ENCODE assay signal across 2 mouse cellular contexts in genomic region chr7:19785874-19786458, GRCm38 (mm10).
A peak's percentile ranks its signal among the peaks of the same experiment; 100 is the strongest.
TF ChIP-seq lines count a peak whose summit lies in the region.

No protein-coding gene starts in this region.

TF ChIP-seq in CH12.LX, 34 proteins besides CTCF, POLR2A, EP300 and RAD21:
- TF ChIP-seq ZNF384 (IDR thresholded peaks at IDR 0.05; ENCODE audit: low read depth, low read length) = no peak
- no peak for TF ChIP-seq MYC (IDR thresholded peaks at IDR 0.05; ENCODE audit: low read depth, low read length)
- TF ChIP-seq HCFC1 (IDR thresholded peaks at IDR 0.05; ENCODE audit: low read depth, low read length) = no peak
- TF ChIP-seq USF2 (conservative IDR thresholded peaks at IDR 0.05; ENCODE audit: low read depth, low read length) = no peak
- TF ChIP-seq BHLHE40 (IDR thresholded peaks at IDR 0.05; ENCODE audit: low read depth, low read length) = no peak
- no peak for TF ChIP-seq KAT2A (IDR thresholded peaks at IDR 0.05; ENCODE audit: insufficient replicate concordance, low read length)
- TF ChIP-seq ELF1 (IDR thresholded peaks at IDR 0.05; ENCODE audit: low read depth, low read length) = no peak
- no peak for TF ChIP-seq SMC3 (IDR thresholded peaks at IDR 0.05; ENCODE audit: low read depth, low read length)
- no peak for TF ChIP-seq MXI1 (IDR thresholded peaks at IDR 0.05; ENCODE audit: low read depth, low read length)
- TF ChIP-seq SIN3A (IDR thresholded peaks at IDR 0.05; ENCODE audit: low read length) = no peak
- no peak for TF ChIP-seq USF1 (IDR thresholded peaks at IDR 0.05; ENCODE audit: low read depth, low read length)
- TF ChIP-seq MAX (IDR thresholded peaks at IDR 0.05; ENCODE audit: low read length) = no peak
- TF ChIP-seq ZMIZ1 (IDR thresholded peaks at IDR 0.05; ENCODE audit: low read depth, low read length) = no peak
- TF ChIP-seq NRF1 (IDR thresholded peaks at IDR 0.05; ENCODE audit: low read depth, low read length) = no peak

TF ChIP-seq in myocyte, 11 proteins besides CTCF, POLR2A, EP300 and RAD21:
- TF ChIP-seq SRF (IDR thresholded peaks at IDR 0.05; ENCODE audit: control insufficient read depth, insufficient read length, low read depth) = no peak
- TF ChIP-seq E2F4 (IDR thresholded peaks at IDR 0.05; ENCODE audit: insufficient read depth) = no peak
- peak; percentile 5 to 88 (median 83) for TF ChIP-seq MYOG (IDR thresholded peaks at IDR 0.05; ENCODE audit: control insufficient read depth in 1 of 3, insufficient read depth in 1 of 3, insufficient read length in 2 of 3, low read depth in 2 of 3)
- TF ChIP-seq TCF3 (IDR thresholded peaks at IDR 0.05; ENCODE audit: insufficient read length, low read depth) = peak; percentile 31
- peak in 2 of 3 experiments; percentile 72 to 78 for TF ChIP-seq MYOD1 (IDR thresholded peaks at IDR 0.05; ENCODE audit: control insufficient read depth in 1 of 3, insufficient read length in 2 of 3, low read depth in 2 of 3)
